Mouse (Mus musculus): ENCODE data around the gene Pde2a.

The Pde2a gene

GRCm38 (mm10) chr7:101410267-101410936 lies 11.1 kb upstream of the Pde2a start, which contains the start of gene Gm45837:
Gene Gm45837, plus strand, starts transcription at chr7:101410886.
- DNase-seq (ENCODE audit: low spot score): no peak

DNA sequence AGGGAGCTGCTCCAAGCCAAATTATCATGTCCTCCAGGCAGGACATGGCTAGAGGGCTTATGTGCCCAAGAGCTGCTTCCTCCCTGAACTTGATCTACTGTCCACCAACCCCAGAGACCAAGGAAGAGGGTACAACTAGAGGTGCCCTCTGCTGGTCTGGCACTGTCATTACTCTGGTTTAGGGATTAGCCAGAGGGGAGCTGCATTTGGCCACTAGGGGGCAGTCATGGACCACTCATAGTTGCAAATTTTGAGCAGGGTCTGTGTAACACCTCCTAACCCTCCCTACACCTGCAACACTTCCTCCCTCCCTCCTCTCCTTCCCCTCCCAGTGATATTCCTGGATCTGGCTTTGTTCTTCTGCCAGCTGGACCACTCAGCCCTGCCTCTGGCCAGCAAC lies 8.7 kb upstream of the Pde2a start:
- DNase-seq (ENCODE audit: low spot score): peak; percentile 50

DNA sequence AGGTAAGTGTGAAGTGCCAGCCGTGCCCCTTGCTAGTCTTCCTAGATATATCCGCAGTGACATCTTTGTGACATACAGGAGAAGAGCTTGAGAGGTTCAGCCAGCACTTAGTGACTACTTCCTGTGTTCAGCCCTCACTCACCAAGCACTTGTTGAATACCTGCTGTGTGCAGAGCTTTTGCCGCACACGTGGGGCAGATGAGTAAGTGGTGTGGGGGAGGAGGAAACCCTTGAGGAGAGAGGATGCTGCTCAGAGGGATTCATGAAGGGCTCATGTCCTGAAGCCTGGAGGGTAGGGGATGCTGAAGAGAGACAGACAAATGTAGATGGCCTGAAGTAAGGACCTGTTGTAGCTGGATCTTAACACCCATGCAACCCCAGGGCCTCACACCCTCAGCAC lies 7.3 kb upstream of the Pde2a start:
- DNase-seq (ENCODE audit: low spot score): no peak

DNA sequence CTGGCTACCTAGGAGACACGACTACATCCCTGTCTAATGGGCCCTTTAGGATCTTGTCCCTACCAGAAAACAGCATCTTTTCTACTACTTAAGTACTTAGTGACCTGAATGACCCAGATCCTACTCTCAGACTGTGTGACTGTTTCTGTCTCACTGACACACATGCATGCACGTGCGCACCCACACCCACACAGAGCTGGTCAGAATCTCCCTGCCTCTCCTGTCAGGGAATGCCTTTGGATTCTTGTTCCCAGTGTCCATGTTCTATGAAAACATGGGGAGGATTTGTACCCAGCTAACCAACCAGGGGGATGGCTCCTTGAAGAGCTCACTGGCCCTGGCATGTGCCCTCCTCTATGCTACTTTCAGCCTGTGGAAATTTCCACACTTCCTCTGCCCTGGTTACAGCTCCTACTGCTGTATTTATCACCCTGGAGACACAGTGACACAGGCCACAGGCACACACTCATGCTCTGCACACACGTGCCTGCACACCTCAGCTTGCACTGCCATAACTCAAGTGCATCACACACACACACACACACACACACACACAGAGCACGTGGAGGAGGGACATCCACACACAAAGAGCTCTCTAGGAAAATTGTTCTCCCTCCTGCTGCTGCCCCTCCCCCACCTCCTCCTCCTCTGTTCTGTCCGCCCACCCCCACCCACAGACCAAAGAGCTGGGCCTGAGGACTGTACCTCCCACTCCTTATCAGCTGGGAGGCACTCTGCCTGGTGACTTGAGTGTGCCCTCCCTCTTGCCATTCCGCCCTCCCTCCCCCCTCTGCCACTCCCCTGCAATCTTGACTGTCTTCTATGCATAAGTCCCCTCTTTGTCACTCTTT lies 6.6 kb upstream of the Pde2a start:
- DNase-seq (ENCODE audit: low spot score): no peak

- DNase-seq (ENCODE audit: low spot score): no peak
These were observed 5.9 kb upstream of the Pde2a start for GRCm38 (mm10) chr7:101415512-101416100.

DNA sequence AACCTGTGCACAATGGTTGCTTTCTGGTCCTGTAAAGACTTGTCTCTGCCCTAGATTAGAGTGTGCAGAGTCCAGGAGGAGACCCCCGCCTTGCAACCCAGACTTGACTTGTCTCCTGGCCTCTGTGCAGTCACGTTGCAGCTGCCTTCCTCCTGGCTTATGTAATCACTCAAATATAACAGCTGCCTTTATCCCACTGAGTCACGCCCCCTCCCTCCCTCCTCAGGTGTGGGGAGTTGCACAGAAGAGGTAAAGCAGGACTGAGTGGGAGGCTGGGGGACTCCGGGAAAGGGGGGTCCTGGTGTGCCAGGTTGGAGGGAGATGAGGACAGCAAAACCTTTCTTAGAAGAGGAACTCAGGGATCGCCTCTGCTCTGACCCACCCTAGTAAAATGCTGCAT lies 5.1 kb upstream of the Pde2a start:
- DNase-seq (ENCODE audit: low spot score): no peak

GRCm38 (mm10) chr7:101419013-101419770 lies 2.3 kb upstream of the Pde2a start:
- DNase-seq (ENCODE audit: low spot score): no peak

DNA sequence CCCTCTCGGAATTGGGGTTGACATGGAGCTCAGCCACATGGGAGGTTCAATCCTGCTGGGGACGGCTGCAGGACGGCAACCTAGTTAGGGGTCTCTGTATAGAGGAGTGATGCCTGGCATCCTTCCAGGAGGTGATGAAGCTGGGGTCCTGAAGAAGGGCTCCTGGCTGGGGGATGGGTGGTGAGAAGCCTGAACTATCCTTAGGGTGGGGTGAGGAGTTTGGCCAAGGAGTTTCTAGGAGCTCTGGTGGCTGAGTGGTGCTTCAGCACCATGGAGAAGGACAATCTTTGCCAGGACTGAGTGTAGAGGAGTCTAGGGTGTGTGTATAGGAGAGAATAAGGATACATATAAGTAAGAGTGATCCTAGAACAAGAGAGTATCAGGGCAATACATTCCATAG lies 578 bp downstream of the Pde2a start:
- DNase-seq (ENCODE audit: low spot score): no peak

DNA sequence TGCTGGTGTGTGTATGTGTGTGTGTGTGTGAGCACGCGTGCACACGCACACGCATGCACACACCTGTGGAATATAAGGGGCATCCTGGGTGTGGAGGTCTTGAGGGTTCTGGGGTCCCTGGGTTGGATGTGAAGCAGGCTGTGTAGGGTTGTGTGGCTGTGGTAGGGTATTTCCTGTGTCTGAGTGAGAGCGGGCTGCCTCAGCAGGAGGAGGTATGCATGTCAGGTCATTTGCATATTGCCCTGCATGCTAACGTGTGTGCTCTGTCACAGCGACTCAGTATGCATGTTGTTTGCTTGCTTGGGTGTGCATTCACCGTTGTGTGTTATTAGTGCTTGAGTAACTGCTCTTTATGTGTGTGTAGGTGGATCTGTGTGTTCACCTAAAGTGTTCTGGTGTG lies 1.2 kb downstream of the Pde2a start:
- no peak for DNase-seq (ENCODE audit: low spot score)

DNA sequence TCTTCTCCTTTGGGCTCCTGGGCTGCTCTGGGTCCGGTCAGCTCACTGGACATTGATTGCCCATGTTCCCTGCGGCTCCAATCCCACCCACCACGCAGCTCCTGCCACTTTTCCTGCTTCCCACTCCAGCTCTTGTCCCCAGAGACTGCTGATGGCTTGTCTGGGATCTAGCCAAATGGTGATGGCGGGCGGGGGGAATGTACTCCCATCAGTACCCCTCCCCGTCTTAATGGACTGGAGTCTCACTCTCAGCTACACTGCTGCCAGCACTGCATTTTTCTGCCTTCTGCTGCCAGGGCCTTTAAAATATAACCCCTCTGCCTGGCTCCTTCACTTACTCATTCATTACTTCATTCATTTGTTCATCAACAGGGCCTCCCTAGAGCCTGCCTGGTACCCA lies 2.5 kb downstream of the Pde2a start:
- no peak for DNase-seq (ENCODE audit: low spot score)

DNA sequence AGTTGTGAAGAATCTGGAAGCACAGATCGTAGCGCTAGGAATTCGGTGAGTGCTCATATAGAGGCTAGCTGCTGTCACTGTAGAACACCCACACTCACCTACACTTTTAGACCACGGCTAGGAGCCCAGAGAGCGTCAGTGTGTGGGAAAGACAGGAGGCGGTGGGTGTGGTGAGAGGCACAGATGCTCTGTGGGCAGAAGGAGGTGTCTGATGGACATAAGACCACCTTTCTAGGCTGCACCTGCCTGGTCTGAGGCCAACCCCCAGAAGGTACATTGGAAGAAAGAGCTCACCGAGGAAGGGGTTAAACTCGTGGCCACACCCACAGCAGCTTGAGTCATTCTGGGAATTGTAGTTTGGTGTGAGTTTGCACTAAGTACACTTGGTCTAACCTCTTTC lies 5.2 kb downstream of the Pde2a start:
- DNase-seq (ENCODE audit: low spot score): no peak

GRCm38 (mm10) chr7:101427736-101428135 lies 6.2 kb downstream of the Pde2a start:
- DNase-seq (ENCODE audit: low spot score): no peak

- DNase-seq (ENCODE audit: low spot score): no peak
These were observed 13.5 kb downstream of the Pde2a start for GRCm38 (mm10) chr7:101435038-101435437.

DNA sequence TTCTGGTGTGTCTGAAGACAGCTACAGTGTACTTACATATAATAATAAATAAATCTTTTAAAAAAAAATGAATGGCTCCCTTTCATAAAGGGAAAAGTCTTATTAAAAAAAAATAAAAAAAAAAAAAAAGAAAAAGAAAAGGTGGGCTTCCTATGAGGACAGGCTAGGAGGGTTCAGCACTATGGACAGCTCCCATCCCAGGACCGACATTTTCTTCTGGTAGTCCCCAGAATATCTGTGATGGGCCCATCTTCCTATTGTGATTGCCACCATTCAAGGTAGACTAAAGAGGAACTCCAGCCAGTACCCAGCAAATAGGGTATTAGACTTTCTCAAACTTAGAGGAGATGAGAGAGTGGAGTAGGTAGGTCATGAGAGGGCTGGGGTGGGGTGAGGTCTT lies 16.4 kb downstream of the Pde2a start:
- no peak for DNase-seq (ENCODE audit: low spot score)

DNA sequence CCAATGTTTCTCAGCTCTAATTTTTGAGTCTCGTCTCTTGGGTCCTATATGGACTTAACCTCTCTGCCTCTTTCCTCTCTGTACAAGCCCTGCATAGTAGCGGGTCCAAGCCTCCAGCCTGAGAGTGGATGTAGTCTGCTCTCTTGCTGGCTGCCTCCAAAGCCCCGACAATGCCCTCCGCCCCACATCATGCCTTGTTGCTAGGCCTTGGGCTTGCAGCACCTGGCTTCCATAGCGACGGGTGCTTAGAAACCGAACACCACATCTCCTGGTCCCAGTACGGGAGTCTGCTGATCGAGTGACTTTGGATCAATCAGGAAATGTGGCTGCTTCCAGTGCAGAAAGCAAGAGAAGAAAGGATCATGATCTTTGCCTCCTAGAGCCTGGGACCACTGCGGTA lies 21.6 kb downstream of the Pde2a start:
- DNase-seq (ENCODE audit: low spot score): no peak

DNA sequence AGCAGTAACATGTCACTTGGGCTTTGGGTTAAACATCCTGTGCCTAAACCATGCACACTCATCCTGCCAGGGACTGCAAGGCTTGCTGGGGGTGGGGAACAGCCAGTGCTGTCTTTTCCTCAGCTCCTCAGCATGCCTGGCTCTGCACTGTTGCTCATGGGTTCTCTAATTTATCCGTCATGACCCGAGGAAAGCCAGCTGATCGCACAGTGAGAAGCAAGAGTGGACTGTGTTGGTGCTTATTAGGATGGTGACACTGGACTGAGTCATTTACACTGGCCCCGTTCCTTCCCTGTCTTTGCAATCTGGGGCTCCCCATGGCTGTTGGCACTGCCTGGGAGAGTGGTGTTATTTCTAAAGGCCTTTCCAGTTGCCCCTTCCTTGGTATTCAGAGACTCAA lies 22.7 kb downstream of the Pde2a start:
- DNase-seq (ENCODE audit: low spot score): no peak

GRCm38 (mm10) chr7:101449855-101450254 lies 28.4 kb downstream of the Pde2a start:
- no peak for DNase-seq (ENCODE audit: low spot score)

GRCm38 (mm10) chr7:101450422-101451401 lies 29.2 kb downstream of the Pde2a start:
- DNase-seq (ENCODE audit: low spot score): peak; percentile 73

- DNase-seq (ENCODE audit: low spot score): no peak
These were observed 31.2 kb downstream of the Pde2a start for GRCm38 (mm10) chr7:101452669-101453068.

GRCm38 (mm10) chr7:101453296-101453695 lies 31.8 kb downstream of the Pde2a start:
- DNase-seq (ENCODE audit: low spot score): no peak

- no peak for DNase-seq (ENCODE audit: low spot score)
These were observed 32.2 kb downstream of the Pde2a start for GRCm38 (mm10) chr7:101453725-101454124.

All from urinary bladder, postnatal 10 days (tissue).